Mouse (Mus musculus): ENCODE measurements around the gene Fnbp1. TPM values are rescaled to one million over a fixed set of nuclear protein-coding genes. Genes with fewer than 3 reads are reported as not detected.
A peak's percentile ranks its signal among the peaks of the same experiment; 100 is the strongest.

Fnbp1 gene
- polyA plus RNA-seq, 1 experiment from 2014 or later: 4.5 TPM

- H3K36me3 ChIP-seq (replicated peaks; ENCODE audit: insufficient read depth, low read length): no peaks in the 10 kb centered on the region
- no peak for DNase-seq
- H3K27me3 ChIP-seq (ENCODE audit: insufficient read depth, low read length): no peaks in the 10 kb centered on the region
- H3K4me3 ChIP-seq (ENCODE audit: low read depth, low read length): no peak overlapping the region
- no peak overlapping the region for H3K4me2 ChIP-seq (ENCODE audit: low read depth, low read length)
- H3K9ac ChIP-seq (replicated peaks): no peak overlapping the region
- ATAC-seq: no peak
- H3K9me3 ChIP-seq (ENCODE audit: low read length): no peaks in the 10 kb centered on the region
- 0 out of 2 replicates have a peak, but pooled peaks cover 8% of the 10 kb centered on the region for H3K4me1 ChIP-seq (ENCODE audit: insufficient read depth)
- WGBS (ENCODE audit: insufficient replicate concordance): 89% methylated on average over 13 of the region's 13 CpGs
- no peak for TF ChIP-seq EP300 (IDR thresholded peaks at IDR 0.05; ENCODE audit: low read depth)
- no peak for TF ChIP-seq CTCF (IDR thresholded peaks at IDR 0.05; ENCODE audit: low read depth)
- no peak overlapping the region for H3K27ac ChIP-seq (ENCODE audit: low read depth)
Measured at GRCm38 (mm10) chr2:31067059-31067595, 74.7 kb downstream of the Fnbp1 start.

- no peak overlapping the region for H3K27ac ChIP-seq (ENCODE audit: low read depth)
- no peaks in the 10 kb centered on the region for H3K36me3 ChIP-seq (replicated peaks; ENCODE audit: insufficient read depth, low read length)
- TF ChIP-seq CTCF (IDR thresholded peaks at IDR 0.05; ENCODE audit: low read depth) (no peak), EP300 (IDR thresholded peaks at IDR 0.05; ENCODE audit: low read depth) (no peak)
- DNase-seq (no peak), ATAC-seq (no peak)
- no peak overlapping the region for H3K9ac ChIP-seq (replicated peaks)
- H3K4me2 ChIP-seq (ENCODE audit: low read depth, low read length): no peak overlapping the region
- 79% methylated on average over 11 of the region's 11 CpGs for WGBS (ENCODE audit: insufficient replicate concordance)
- H3K4me3 ChIP-seq (ENCODE audit: low read depth, low read length): no peak overlapping the region
- no peaks in the 10 kb centered on the region for H3K27me3 ChIP-seq (ENCODE audit: insufficient read depth, low read length)
- H3K9me3 ChIP-seq (ENCODE audit: low read length): no peaks in the 10 kb centered on the region
- peaks cover 15% of the 10 kb centered on the region; the same call in 1 of the 2 replicates for H3K4me1 ChIP-seq (ENCODE audit: insufficient read depth)
Measured at GRCm38 (mm10) chr2:31066019-31066789, 75.6 kb downstream of the Fnbp1 start.

- Histone ChIP-seq H3K4me2 (ENCODE audit: low read depth, low read length) (peak overlapping the region; percentile 58), H3K27ac (ENCODE audit: low read depth) (peak overlapping the region; percentile 31), H3K4me1 (ENCODE audit: insufficient read depth) (peaks cover 8% of the 10 kb centered on the region; the same call in 1 of the 2 replicates), H3K36me3 (replicated peaks; ENCODE audit: insufficient read depth, low read length) (peaks cover 6% of the 10 kb centered on the region), H3K9ac (replicated peaks) (no peak overlapping the region), H3K27me3 (ENCODE audit: insufficient read depth, low read length) (no peaks in the 10 kb centered on the region), H3K4me3 (ENCODE audit: low read depth, low read length) (no peak overlapping the region), H3K9me3 (ENCODE audit: low read length) (no peaks in the 10 kb centered on the region)
- ATAC-seq (peak; percentile 48), DNase-seq (no peak)
- 44% methylated on average over 10 of the region's 10 CpGs for WGBS (ENCODE audit: insufficient replicate concordance)
- TF ChIP-seq EP300 (IDR thresholded peaks at IDR 0.05; ENCODE audit: low read depth) (0 out of 2 replicates have a peak, but pooled peaks have one; percentile 32), CTCF (IDR thresholded peaks at IDR 0.05; ENCODE audit: low read depth) (no peak)
Measured at GRCm38 (mm10) chr2:31061868-31062628, 79.8 kb downstream of the Fnbp1 start.

- Histone ChIP-seq H3K9ac (replicated peaks) (no peak overlapping the region), H3K27ac (ENCODE audit: low read depth) (peak overlapping the region; percentile 31), H3K4me1 (ENCODE audit: insufficient read depth) (peaks cover 8% of the 10 kb centered on the region; the same call in 1 of the 2 replicates), H3K4me2 (ENCODE audit: low read depth, low read length) (peak overlapping the region; percentile 58), H3K27me3 (ENCODE audit: insufficient read depth, low read length) (no peaks in the 10 kb centered on the region), H3K36me3 (replicated peaks; ENCODE audit: insufficient read depth, low read length) (peaks cover 15% of the 10 kb centered on the region), H3K4me3 (ENCODE audit: low read depth, low read length) (peak overlapping the region; percentile 21; the same call in 1 of the 2 replicates), H3K9me3 (ENCODE audit: low read length) (no peaks in the 10 kb centered on the region; the same call in 1 of the 2 replicates)
- DNase-seq (peak; percentile 59), ATAC-seq (peak; percentile 55; the same call in 1 of the 2 replicates)
- 29% methylated on average over 28 of the region's 28 CpGs for WGBS (ENCODE audit: insufficient replicate concordance)
- TF ChIP-seq CTCF (IDR thresholded peaks at IDR 0.05; ENCODE audit: low read depth) (no peak), EP300 (IDR thresholded peaks at IDR 0.05; ENCODE audit: low read depth) (no peak)
Measured at GRCm38 (mm10) chr2:31060787-31061730, 80.7 kb downstream of the Fnbp1 start.

- Histone ChIP-seq H3K27me3 (ENCODE audit: insufficient read depth, low read length) (no peaks in the 10 kb centered on the region), H3K27ac (ENCODE audit: low read depth) (no peak overlapping the region; the same call in 1 of the 2 replicates), H3K36me3 (replicated peaks; ENCODE audit: insufficient read depth, low read length) (peaks cover 21% of the 10 kb centered on the region), H3K4me2 (ENCODE audit: low read depth, low read length) (no peak overlapping the region; the same call in 1 of the 2 replicates), H3K9ac (replicated peaks) (no peak overlapping the region), H3K4me3 (ENCODE audit: low read depth, low read length) (no peak overlapping the region), H3K4me1 (ENCODE audit: insufficient read depth) (peaks cover 8% of the 10 kb centered on the region; the same call in 1 of the 2 replicates), H3K9me3 (ENCODE audit: low read length) (no peaks in the 10 kb centered on the region; the same call in 1 of the 2 replicates)
- 63% methylated on average over 1 of the region's 1 CpGs for WGBS (ENCODE audit: insufficient replicate concordance)
- DNase-seq: no peak
- no peak for TF ChIP-seq EP300 (IDR thresholded peaks at IDR 0.05; ENCODE audit: low read depth)
- TF ChIP-seq CTCF (IDR thresholded peaks at IDR 0.05; ENCODE audit: low read depth): no peak
- no peak for ATAC-seq
Measured at GRCm38 (mm10) chr2:31060271-31060670, 81.5 kb downstream of the Fnbp1 start.

Data from liver, postnatal 0 days (tissue).